Mouse (Mus musculus) spleen, postnatal 14 days (tissue): ENCODE data around the gene Map3k12.
A peak's percentile ranks its signal among the peaks of the same experiment; 100 is the strongest.

ENCODE experiments used
- DNase-seq, 2 experiments: peaks; one replicate each; pipeline ENCODE4 v3.0.0; 2021 to 2022; ENCODE audit warnings: low spot score in 2 of 2

Gene Map3k12

GRCm38 (mm10) chr15:102516728-102517404 lies at the start of gene Map3k12:
Gene Map3k12 (minus strand): TSS chr15:102517064.
- DNase-seq = peak in 1 of 2 experiments; percentile 33

- no peak for DNase-seq
Observed at GRCm38 (mm10) chr15:102563681-102564080, 46.8 kb upstream of the Map3k12 start.

- no peak for DNase-seq
Observed at GRCm38 (mm10) chr15:102563061-102563460, 46.2 kb upstream of the Map3k12 start.

- no peak for DNase-seq
Observed at GRCm38 (mm10) chr15:102562491-102562890, 45.6 kb upstream of the Map3k12 start.

- no peak for DNase-seq
Observed at GRCm38 (mm10) chr15:102557580-102557979, 40.7 kb upstream of the Map3k12 start.

GRCm38 (mm10) chr15:102555581-102555980 lies 38.7 kb upstream of the Map3k12 start:
- no peak for DNase-seq

GRCm38 (mm10) chr15:102552599-102552998 lies 35.7 kb upstream of the Map3k12 start:
- no peak for DNase-seq

- DNase-seq = no peak
Observed at GRCm38 (mm10) chr15:102547478-102547877, 30.6 kb upstream of the Map3k12 start.

GRCm38 (mm10) chr15:102546677-102547427 lies 30.0 kb upstream of the Map3k12 start:
- DNase-seq = no peak

- DNase-seq = no peak
Observed at GRCm38 (mm10) chr15:102546246-102546645, 29.4 kb upstream of the Map3k12 start.

GRCm38 (mm10) chr15:102544801-102545200 lies 27.9 kb upstream of the Map3k12 start:
- no peak for DNase-seq

GRCm38 (mm10) chr15:102533926-102534325 lies 17.1 kb upstream of the Map3k12 start:
- no peak for DNase-seq

- no peak for DNase-seq
Observed at GRCm38 (mm10) chr15:102532106-102532900, 15.4 kb upstream of the Map3k12 start.

- no peak for DNase-seq
Observed at GRCm38 (mm10) chr15:102531586-102531985, 14.7 kb upstream of the Map3k12 start.

- DNase-seq = no peak
Observed at GRCm38 (mm10) chr15:102530566-102530965, 13.7 kb upstream of the Map3k12 start.

GRCm38 (mm10) chr15:102528396-102528795 lies 11.5 kb upstream of the Map3k12 start:
- DNase-seq = no peak

- DNase-seq = no peak
Observed at GRCm38 (mm10) chr15:102527936-102528335, 11.1 kb upstream of the Map3k12 start.

- DNase-seq = no peak
Observed at GRCm38 (mm10) chr15:102526111-102527002, 9.5 kb upstream of the Map3k12 start.

GRCm38 (mm10) chr15:102524892-102525485 lies 8.1 kb upstream of the Map3k12 start, which contains the start of gene Npff:
Gene Npff (minus strand): TSS chr15:102524942.
- peak; percentile 43 to 71 for DNase-seq

GRCm38 (mm10) chr15:102521480-102521879 lies 4.6 kb upstream of the Map3k12 start:
- no peak for DNase-seq

- DNase-seq = no peak
Observed at GRCm38 (mm10) chr15:102520416-102520815, 3.6 kb upstream of the Map3k12 start.
